Mouse (Mus musculus) WW6 (cell line): ENCODE measurements around the gene Dbil5.
A peak's percentile ranks its signal among the peaks of the same experiment; 100 is the strongest.
"Not testable (repeated sequence)": the region's sequence is repeated elsewhere in the genome, so short reads cannot be mapped to it uniquely, and the experiment has no call there.

Experiments used
- DNase-seq: peaks from one replicate; pipeline ENCODE4 v3.0.0-alpha.2; 2013; ENCODE audit warnings: low read depth, low spot score

The Dbil5 gene

GRCm38 (mm10) chr11:76217390-76217800, at the start of gene Dbil5, which contains the start of gene Gemin4:
Gene Dbil5, plus strand, starts transcription at chr11:76217608.
Gene Gemin4, minus strand, starts transcription at chr11:76217664.
- peak; percentile 100 for DNase-seq

GRCm38 (mm10) chr11:76168976-76169375, 48.4 kb upstream of the Dbil5 start:
- no peak for DNase-seq

DNA sequence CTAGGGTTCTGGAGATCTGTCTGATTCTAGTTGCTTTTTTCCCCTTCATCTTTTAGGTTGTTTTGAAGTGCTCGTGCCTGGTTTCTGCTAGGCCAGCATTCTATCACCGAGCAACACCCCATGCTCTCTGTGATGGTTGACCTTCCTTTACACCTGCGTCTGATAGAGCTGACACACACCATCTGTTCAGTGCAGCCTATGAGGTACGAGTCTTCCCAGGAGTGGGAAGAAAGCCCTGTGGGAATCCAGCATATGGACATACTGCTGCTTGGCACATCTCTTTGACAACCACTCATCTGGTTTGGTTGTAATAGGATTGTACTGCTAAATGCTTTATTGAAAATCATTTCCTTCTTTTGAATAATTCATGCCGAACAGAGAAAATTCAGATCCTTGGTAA, 47.2 kb upstream of the Dbil5 start:
- no peak for DNase-seq

- peak; percentile 49 for DNase-seq
Measured at GRCm38 (mm10) chr11:76178726-76179494, 38.5 kb upstream of the Dbil5 start.

DNA sequence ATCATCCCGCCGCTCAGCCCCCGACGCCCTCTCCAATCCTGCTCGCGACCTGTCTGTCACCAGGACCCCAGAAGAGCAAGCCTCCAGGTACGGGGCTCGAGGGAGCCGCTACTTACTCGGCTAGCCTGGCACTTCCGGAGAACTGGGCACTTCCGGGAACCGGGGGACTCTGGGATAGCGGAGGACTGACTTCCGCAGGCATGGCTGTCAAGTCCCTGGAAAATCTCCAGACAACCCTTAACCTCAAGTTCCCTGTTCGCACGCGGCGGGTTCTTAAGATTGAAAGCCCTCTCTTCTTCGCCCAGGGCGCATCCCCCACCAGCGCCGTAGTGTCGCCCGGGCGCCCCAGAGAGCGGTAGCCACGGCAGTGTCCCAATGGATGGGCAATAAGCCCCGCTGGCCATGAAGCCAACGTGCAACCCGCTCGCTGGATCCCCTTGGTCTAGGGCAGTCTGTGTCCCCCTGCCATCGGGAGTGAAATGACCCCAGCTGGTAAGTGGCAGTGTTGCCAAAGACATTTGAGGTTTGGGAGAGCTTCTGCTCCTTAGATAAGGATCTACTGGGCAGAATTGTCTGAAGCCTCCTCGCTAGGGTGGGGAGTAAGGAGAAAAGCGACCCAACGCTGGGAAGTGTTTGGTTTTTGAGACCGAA, 37.8 kb upstream of the Dbil5 start, which contains the start of the genes Vps53 and Fam57a:
Vps53 (minus strand) TSS at position 153 of the 651 bp plus-strand sequence.
Fam57a (plus strand) TSS at position 177 of the 651 bp plus-strand sequence.
- DNase-seq, result no peak

DNA sequence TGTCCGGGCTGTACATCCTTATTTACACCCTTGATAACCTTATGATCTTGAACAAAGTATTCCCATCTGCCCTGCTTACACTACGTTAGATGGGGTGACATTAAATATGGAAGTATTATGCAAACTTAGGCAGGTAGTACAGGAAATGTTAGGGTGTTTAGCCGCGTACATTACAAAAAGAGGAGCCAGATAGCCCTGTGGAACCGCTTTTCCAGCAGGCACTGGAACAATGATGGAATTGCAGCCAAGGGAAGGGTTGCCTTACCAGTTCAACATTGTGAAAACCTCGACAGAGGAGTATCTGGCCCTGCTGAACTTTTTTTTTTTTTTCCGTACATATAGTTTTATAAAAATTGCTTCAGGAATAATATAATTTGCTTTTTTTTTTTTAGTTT, 37.3 kb upstream of the Dbil5 start:
- DNase-seq, result no peak

DNA sequence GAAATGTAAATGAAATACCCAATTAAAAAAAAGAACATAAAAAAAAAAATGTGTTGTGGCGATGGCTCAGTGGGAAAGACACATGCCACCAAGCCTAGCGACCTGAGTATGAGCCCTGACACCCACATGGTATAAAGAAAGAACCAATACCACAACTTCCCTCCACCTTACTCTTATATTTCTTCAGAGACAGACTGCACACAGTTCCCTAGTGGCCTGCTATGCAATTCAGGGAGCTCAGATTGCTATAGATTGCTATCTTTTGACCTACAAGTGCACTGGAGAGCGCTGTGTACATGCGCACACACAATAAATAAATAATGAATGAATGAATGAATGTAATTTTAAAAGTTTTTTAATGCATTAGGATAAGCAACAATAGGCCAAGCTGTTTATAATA, 33.7 kb upstream of the Dbil5 start:
- no peak for DNase-seq

DNA sequence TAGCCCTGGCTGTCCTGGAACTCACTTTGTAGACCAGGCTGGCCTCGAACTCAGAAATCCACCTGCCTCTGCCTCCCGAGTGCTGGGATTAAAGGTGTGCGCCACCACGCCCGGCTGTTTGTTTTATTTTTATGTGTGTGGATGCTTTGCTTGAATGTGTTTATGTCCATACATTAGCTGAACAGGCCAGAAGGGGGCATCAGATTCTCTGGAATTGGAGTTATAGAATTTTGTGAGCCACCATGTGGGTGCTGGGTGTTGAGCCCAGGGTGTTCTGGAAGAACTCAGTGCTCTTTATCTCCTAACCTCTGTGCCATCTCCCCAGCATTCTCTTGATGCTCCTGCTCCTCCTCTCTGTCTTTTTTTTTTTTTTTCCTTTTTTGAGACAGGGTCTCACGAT, 30.5 kb upstream of the Dbil5 start:
- no peak for DNase-seq

GRCm38 (mm10) chr11:76196275-76196976, 21.0 kb upstream of the Dbil5 start:
- no peak for DNase-seq

DNA sequence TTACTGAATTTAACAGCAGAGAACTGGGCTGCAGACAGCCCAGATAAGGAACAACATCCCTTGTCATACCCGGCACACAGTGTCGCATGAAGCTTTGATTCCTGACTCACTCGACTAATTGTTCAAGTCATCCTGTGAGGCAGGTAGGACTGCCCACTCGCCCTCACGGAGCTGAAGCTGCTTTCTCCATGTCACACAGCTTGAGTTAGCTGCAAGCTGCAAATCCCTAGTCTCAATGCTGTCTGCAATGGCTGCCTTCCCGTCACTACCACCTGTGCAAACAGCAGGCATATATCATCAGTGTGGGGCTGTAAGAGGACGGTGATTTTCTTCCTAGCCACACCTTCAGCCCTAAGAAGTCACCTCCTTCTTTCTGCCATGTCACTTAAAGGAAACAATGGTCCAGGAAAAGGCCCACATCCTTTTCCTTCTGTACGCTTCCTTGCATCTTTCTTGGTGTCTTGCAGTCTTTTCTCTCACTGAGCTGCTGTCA, 20.4 kb upstream of the Dbil5 start:
- DNase-seq, result no peak

DNA sequence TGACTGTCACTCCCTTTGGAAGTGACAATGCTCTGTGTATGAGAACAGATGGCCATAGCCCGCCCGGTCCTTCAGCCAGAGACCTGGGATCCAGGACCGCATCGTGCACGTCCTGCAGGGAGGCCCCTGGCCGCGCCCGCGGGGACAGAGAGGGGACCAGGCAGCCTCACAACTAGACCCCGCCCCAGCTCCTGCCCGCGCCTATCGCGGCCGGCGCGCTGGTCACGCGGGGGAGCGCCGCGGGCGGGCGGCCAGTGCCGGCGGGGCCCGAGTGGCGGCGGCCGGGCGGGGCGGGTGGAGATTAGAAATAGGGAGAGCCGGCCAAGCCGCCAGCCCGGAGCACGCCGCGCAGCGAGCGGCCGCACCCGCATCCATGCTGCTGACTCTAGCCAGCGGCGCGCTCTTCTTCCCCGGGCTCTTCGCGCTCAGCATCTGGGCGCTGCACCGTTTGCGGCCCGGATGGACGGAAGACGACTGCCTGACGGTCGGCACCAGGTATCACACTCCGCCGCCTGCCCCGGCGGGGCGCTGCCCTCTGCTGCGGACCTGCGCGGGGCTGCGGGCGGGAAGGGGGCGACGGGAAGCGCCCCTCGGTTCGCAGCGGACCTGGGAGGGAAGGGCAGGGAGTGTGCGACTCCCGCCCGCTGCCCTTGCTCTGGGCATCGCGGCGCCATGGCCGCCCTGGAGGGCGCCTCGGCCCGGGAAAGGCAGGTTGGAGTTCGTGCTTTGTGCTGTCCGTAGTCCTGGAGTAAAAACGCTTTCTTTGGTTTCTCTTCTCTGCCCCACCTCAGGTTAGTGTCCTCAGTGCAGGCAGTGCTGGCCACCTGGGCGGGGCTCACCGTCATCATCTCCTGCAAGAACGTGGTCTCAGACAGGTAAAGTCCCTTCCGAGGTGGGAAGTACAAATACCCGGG, 15.4 kb upstream of the Dbil5 start:
- DNase-seq, result no peak

GRCm38 (mm10) chr11:76206793-76207192, 10.6 kb upstream of the Dbil5 start:
- DNase-seq, result no peak

- DNase-seq, result no peak
Measured at GRCm38 (mm10) chr11:76210228-76210985, 7.0 kb upstream of the Dbil5 start.

DNA sequence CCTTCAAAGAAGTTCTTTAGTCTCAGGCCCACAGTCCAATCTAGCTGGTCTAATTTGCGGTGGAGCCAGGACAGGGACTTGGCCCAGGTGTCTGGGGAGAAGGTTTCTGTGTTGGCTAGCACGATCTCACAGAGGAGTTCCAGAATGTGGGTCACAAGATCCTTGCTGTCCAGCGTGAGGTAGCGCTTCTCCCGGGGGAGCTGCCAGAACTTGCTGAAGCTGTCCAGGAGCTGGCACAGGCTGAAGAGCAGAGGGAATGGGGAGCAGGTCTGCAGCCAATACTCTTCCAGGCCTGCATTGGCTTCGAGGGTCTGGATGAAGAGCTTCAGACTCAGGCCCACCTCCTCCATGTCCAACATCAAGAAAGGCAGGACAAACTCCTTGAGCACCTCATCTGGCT, 5.8 kb upstream of the Dbil5 start:
- not testable (repeated sequence) for DNase-seq

- DNase-seq, result no peak
Measured at GRCm38 (mm10) chr11:76213841-76214240, 3.6 kb upstream of the Dbil5 start.

DNA sequence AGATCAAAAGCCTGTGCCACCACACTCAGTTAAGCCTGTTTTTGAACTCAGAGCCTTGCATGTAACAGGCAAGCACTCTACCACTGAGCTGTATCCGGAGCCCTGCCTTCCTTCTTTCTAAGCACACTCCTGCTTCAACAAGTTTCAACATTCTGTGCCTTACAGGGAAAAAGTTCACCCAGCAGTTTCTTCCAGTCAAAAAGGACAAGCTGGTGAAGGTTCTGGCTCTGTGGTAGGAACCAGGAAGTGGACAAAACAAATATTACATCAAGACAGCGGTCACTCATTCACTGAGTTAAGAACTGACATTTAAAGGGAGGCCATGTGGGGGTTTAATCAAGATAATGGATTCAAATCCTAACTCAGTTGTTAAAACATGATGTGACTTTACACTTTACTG, 2.4 kb upstream of the Dbil5 start:
- no peak for DNase-seq

- DNase-seq, result no peak
Measured at GRCm38 (mm10) chr11:76216049-76216540, 1.3 kb upstream of the Dbil5 start.

GRCm38 (mm10) chr11:76216681-76217389, 573 bp upstream of the Dbil5 start:
- no peak for DNase-seq

- DNase-seq, result no peak
Measured at GRCm38 (mm10) chr11:76224631-76225030, 7.2 kb downstream of the Dbil5 start.

GRCm38 (mm10) chr11:76225051-76225450, 7.6 kb downstream of the Dbil5 start:
- DNase-seq, result no peak
